Mouse (Mus musculus): ENCODE results near the gene Rnf207.

DNA sequence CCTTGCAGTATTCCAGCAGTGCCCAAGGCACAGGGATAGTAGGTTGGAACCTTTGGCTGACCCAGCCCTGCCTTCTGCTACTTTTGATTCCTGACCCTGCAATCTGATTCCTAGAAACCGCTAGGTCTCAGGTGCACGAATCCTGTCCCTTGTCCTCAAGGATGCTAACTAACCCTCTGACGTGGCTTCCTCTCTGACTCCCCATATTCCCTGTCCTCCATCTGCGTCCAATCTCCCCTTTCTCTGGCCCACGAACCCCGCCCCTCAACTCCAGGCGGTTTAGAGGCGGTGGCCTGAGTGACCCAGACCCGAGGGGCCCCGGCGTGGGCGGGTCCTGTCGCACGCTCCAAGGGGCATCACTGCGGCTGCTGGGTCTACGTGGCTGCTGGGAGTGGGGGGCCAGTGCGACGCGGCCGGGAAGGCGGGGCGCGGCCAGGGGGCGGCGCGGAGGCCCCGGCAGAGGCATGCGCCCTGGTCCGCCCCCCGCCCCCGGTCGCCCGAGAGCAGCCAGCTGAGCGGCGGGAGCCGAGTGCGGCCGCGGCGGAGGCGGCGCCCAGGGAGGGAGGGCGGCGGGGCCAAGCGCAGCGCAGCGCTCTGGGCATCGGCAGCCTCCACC is 45.1 kb downstream of the Rnf207 start, which contains the start of gene Gpr153:
- no peak for TF ChIP-seq CTCF (IDR thresholded peaks at IDR 0.05; ENCODE audit: borderline replicate concordance, insufficient read depth, low read length)
- peak; percentile 56 for TF ChIP-seq POLR2A (IDR thresholded peaks at IDR 0.05; ENCODE audit: low read depth, low read length)
